Mouse (Mus musculus) erythroblast, embryonic 14.5 days (primary cell): ENCODE results near the gene Dennd4c.

Source experiments
- GATA1 ChIP-seq: IDR thresholded peaks from 2 replicates; pipeline ENCODE4 v1.6.1; 2012; ENCODE audit warnings: low read length, inconsistent platforms, mixed read lengths
- TAL1 ChIP-seq: IDR thresholded peaks from 3 replicates; pipeline ENCODE4 v1.6.1; 2012; ENCODE audit warnings: low read length, inconsistent platforms, mixed read lengths

GRCm38 (mm10) chr4:86814850-86815249, 66.5 kb downstream of the Dennd4c start:
- TF ChIP-seq TAL1 (no peak), GATA1 (no peak)
